Mouse (Mus musculus) small intestine, adult 2 months (tissue): ENCODE data around the gene Shld1. TPM values are rescaled to one million over a fixed set of nuclear protein-coding genes. Genes with fewer than 3 reads are reported as not detected.

Experiments used
- H3K27ac ChIP-seq: fragments of 200-500 bp; 2 replicates; pipeline ENCODE4 v1.5.1; 2012; ENCODE audit warnings: low read depth, low read length, control low read depth, inconsistent platforms; ENCODE audit not compliant: insufficient read depth
- H3K27me3 ChIP-seq: fragments of 200-500 bp; 2 replicates; pipeline ENCODE4 v1.6.1; 2012; ENCODE audit warnings: mild to moderate bottlenecking, moderate library complexity, low read length, inconsistent platforms; ENCODE audit not compliant: control insufficient read depth, insufficient read depth
- H3K36me3 ChIP-seq: fragments of 200-500 bp; 2 replicates; pipeline ENCODE4 v1.6.1; 2012; ENCODE audit warnings: mild to moderate bottlenecking, low read length, control low read depth, inconsistent platforms; ENCODE audit not compliant: control insufficient read depth, insufficient read depth
- H3K4me1 ChIP-seq: fragments of 200-500 bp; 2 replicates; pipeline ENCODE4 v1.6.1; 2012; ENCODE audit warnings: low read length, inconsistent platforms, mixed read lengths; ENCODE audit not compliant: control insufficient read depth, insufficient read depth, insufficient read length
- H3K4me3 ChIP-seq: fragments of 200-500 bp; 2 replicates; pipeline ENCODE4 v1.5.1; 2012; ENCODE audit warnings: low read depth, mild to moderate bottlenecking, control low read depth, inconsistent platforms, low read length, moderate library complexity
- CTCF ChIP-seq: fragments of 200-500 bp; IDR thresholded peaks from 2 replicates; pipeline ENCODE4 v1.5.1; 2012; ENCODE audit warnings: low read depth, mild to moderate bottlenecking, control low read depth, inconsistent platforms, low read length, moderate library complexity, mixed read lengths; ENCODE audit not compliant: insufficient replicate concordance, insufficient read length; ENCODE audit errors: extremely low read depth
- POLR2A ChIP-seq: fragments of 200-500 bp; IDR thresholded peaks from 2 replicates; pipeline ENCODE4 v1.6.1; 2012; ENCODE audit warnings: low read depth, mild to moderate bottlenecking, control low read depth, inconsistent platforms, low read length, moderate library complexity
- WGBS: fragments of 180-500 bp; shearing (Covaris S2); methylation state at CpG from one replicate; pipeline ENCODE4 v1.1.7; 2018; 5-methylcytosine and 5-hydroxymethylcytosine counted together
- polyA plus RNA-seq: library from polyadenylated mRNA; depleted of rRNA; stranded (reverse); fragments of >200 nt; gene quantifications from 2 replicates; pipeline ENCODE4 v1.2.3, GENCODE M21; 2012

The Shld1 gene
- polyA plus RNA-seq, 1 experiment: 8.9 TPM

GRCm38 (mm10) chr2:132700921-132701320 is 14.2 kb downstream of the Shld1 start:
- Histone ChIP-seq H3K4me1 (peaks cover 16% of the 10 kb centered on the region; the same call in 1 of the 2 replicates), H3K36me3 (0 out of 2 replicates have a peak, but pooled peaks cover 2% of the 10 kb centered on the region), H3K27ac (no peak overlapping the region), H3K4me3 (no peak overlapping the region), H3K27me3 (no peaks in the 10 kb centered on the region)
- no peak for TF ChIP-seq POLR2A
- no peak for TF ChIP-seq CTCF
- whole genome bisulfite sequencing: 97% methylated on average over 4 of the region's 4 CpGs

- 0 out of 2 replicates have a peak, but pooled peaks cover 2% of the 10 kb centered on the region for H3K36me3 ChIP-seq
- WGBS: 15% methylated on average over 7 of the region's 7 CpGs
- peaks cover 14% of the 10 kb centered on the region; the same call in 1 of the 2 replicates for H3K4me1 ChIP-seq
Measured at GRCm38 (mm10) chr2:132701451-132701886, 14.7 kb downstream of the Shld1 start.

GRCm38 (mm10) chr2:132705251-132705992 is 18.7 kb downstream of the Shld1 start:
- Histone ChIP-seq H3K4me1 (no peaks in the 10 kb centered on the region), H3K36me3 (peaks cover 2% of the 10 kb centered on the region; the same call in 1 of the 2 replicates), H3K4me3 (no peak overlapping the region), H3K27ac (no peak overlapping the region), H3K27me3 (no peaks in the 10 kb centered on the region)
- TF ChIP-seq CTCF (no peak), POLR2A (no peak)
- 76% methylated on average over 10 of the region's 10 CpGs for WGBS

More at GRCm38 (mm10) chr2:132701451-132701886, 14.7 kb downstream of the Shld1 start:
- no peaks in the 10 kb centered on the region for H3K27me3 ChIP-seq
- H3K27ac ChIP-seq: no peak overlapping the region
- no peak for TF ChIP-seq POLR2A
- peak; percentile 88 for TF ChIP-seq CTCF
- H3K4me3 ChIP-seq: no peak overlapping the region

GRCm38 (mm10) chr2:132706309-132706708 is 19.6 kb downstream of the Shld1 start:
- H3K27me3 ChIP-seq: no peaks in the 10 kb centered on the region
- H3K4me1 ChIP-seq: no peaks in the 10 kb centered on the region
- TF ChIP-seq POLR2A (no peak), CTCF (no peak)
- peaks cover 2% of the 10 kb centered on the region; the same call in 1 of the 2 replicates for H3K36me3 ChIP-seq
- WGBS: 82% methylated on average over 3 of the region's 3 CpGs
- H3K4me3 ChIP-seq: no peak overlapping the region
- no peak overlapping the region for H3K27ac ChIP-seq

GRCm38 (mm10) chr2:132710488-132710887 is 23.8 kb downstream of the Shld1 start:
- H3K27ac ChIP-seq: no peak overlapping the region
- H3K4me1 ChIP-seq: no peaks in the 10 kb centered on the region
- TF ChIP-seq POLR2A (no peak), CTCF (no peak)
- H3K36me3 ChIP-seq: no peaks in the 10 kb centered on the region; the same call in 1 of the 2 replicates
- H3K27me3 ChIP-seq: no peaks in the 10 kb centered on the region
- H3K4me3 ChIP-seq: no peak overlapping the region
- 71% methylated on average over 2 of the region's 2 CpGs for WGBS

GRCm38 (mm10) chr2:132712061-132712460 is 25.3 kb downstream of the Shld1 start:
- WGBS: 87% methylated on average over 8 of the region's 8 CpGs
- no peaks in the 10 kb centered on the region for H3K4me1 ChIP-seq
- H3K27me3 ChIP-seq: no peaks in the 10 kb centered on the region
- H3K4me3 ChIP-seq: no peak overlapping the region
- H3K36me3 ChIP-seq: no peaks in the 10 kb centered on the region; the same call in 1 of the 2 replicates
- TF ChIP-seq POLR2A: no peak
- H3K27ac ChIP-seq: no peak overlapping the region

GRCm38 (mm10) chr2:132714522-132714921 is 27.8 kb downstream of the Shld1 start:
- no peaks in the 10 kb centered on the region; the same call in 1 of the 2 replicates for H3K36me3 ChIP-seq
- no peaks in the 10 kb centered on the region for H3K27me3 ChIP-seq
- no peak overlapping the region for H3K4me3 ChIP-seq
- H3K27ac ChIP-seq: no peak overlapping the region
- 86% methylated on average over 7 of the region's 7 CpGs for WGBS
- H3K4me1 ChIP-seq: no peaks in the 10 kb centered on the region
- TF ChIP-seq POLR2A (no peak), CTCF (no peak)
